Mouse (Mus musculus): ENCODE results near the gene Gm10722.
"Not testable (repeated sequence)": the region's sequence is repeated elsewhere in the genome, so short reads cannot be mapped to it uniquely, and the experiment has no call there.

DNA sequence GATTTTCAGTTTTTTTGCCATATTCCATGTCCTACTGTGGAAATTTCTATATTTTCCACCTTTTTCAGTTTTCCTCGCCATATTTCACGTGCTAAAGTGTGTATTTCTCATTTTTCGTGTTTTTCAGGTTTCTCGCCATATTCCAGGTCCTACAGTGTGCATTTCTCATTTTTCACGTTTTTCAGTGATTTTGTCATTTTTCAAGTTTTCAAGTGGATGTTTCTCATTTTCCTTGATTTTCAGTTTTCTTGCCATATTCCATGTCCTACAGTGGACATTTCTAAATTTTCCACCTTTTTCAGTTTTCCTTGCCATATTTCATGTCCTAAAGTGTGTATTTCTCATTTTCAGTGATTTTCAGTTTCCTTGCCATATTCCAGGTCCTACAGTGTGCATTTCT, 25.4 kb downstream of the Gm10722 start:
- TF ChIP-seq POLR2A (IDR thresholded peaks at IDR 0.05; ENCODE audit: borderline replicate concordance, extremely low read depth, low read depth, low read length); CTCF (IDR thresholded peaks at IDR 0.05; ENCODE audit: insufficient read depth, low read length): not testable (repeated sequence)

Measured in lung, adult 2 months (tissue).